Mouse (Mus musculus) hindbrain, embryonic 15.5 days (tissue): ENCODE results near the gene Mfsd4b2. TPM values are rescaled to one million over a fixed set of nuclear protein-coding genes. Genes with fewer than 3 reads are reported as not detected.

ENCODE experiments used
- polyA plus RNA-seq: library from polyadenylated mRNA; unstranded; fragments of >200 nt; fragmentation: Nextera tagmentation; extraction: Ambion mirVana; gene quantifications from 2 replicates; pipeline ENCODE4 v1.2.1, GENCODE M21; 2015

The Mfsd4b2 gene
- polyA plus RNA-seq, 1 experiment from 2014 or later: not detected

Other genes with a start within 250 kb of the Mfsd4b2 start
- 36.6 and 38.3 TPM in 2 replicates for gene Rev3l, start 194.8 kb downstream of the Mfsd4b2 start, polyA plus RNA-seq
- 3.8 and 4.6 TPM in 2 replicates for gene Mfsd4b4, start 27.7 kb downstream of the Mfsd4b2 start, polyA plus RNA-seq
- gene Mfsd4b3, start 33.2 kb upstream of the Mfsd4b2 start, polyA plus RNA-seq: 0.09 and 0.13 TPM in 2 replicates
- gene Mfsd4b5, start 59.7 kb upstream of the Mfsd4b2 start, polyA plus RNA-seq: 0.06 TPM in 1 of 2 replicates, not detected in the other
- gene Mfsd4b1, start 98.3 kb upstream of the Mfsd4b2 start, polyA plus RNA-seq: 0.57 and 0.98 TPM in 2 replicates
- 6.7 and 7.3 TPM in 2 replicates for gene Slc16a10, start 215.3 kb upstream of the Mfsd4b2 start, polyA plus RNA-seq